Mouse (Mus musculus): ENCODE data around the gene Krt42. TPM values are rescaled to one million over a fixed set of nuclear protein-coding genes. Genes with fewer than 3 reads are reported as not detected.

Krt42 gene
- polyA plus RNA-seq, 1 experiment from 2014 or later = 0.25 TPM

GRCm38 (mm10) chr11:100298274-100299036, 28.8 kb upstream of the Krt42 start:
- Histone ChIP-seq H3K4me1 (peaks cover 8% of the 10 kb centered on the region), H3K36me3 (no peaks in the 10 kb centered on the region), H3K4me2 (replicated peaks) (peak overlapping the region; percentile 10; the same call in 1 of the 2 replicates), H3K4me3 (replicated peaks) (no peak overlapping the region), H3K27me3 (no peaks in the 10 kb centered on the region; the same call in 1 of the 2 replicates), H3K27ac (replicated peaks) (no peak overlapping the region), H3K9ac (no peak overlapping the region), H3K9me3 (replicated peaks) (no peaks in the 10 kb centered on the region)
- ATAC-seq (ENCODE audit: insufficient number of reproducible peaks, low FRiP score, low TSS enrichment, low read depth) = no peak
- 19% methylated on average over 18 of the region's 18 CpGs for WGBS

DNA sequence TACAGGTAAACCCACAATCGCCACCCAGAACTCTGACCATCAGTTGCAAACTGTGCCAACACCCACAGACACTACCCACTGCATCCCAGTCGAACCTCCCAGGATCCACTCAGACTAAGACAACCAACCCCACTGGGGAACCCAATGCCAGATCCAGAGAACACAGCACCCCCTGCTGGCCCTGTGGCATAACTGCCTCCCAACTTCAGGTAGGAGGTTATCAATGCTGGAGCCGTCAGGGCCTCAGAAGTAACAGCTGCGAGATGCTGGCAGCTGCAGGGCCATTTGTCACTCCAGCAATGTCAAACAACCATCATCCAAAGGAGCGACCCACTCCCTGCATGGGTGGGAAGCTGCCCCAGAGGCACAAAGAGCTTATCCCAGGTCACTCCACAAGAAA, 28.1 kb upstream of the Krt42 start:
- no peaks in the 10 kb centered on the region; the same call in 1 of the 2 replicates for H3K27me3 ChIP-seq
- WGBS = 34% methylated on average over 5 of the region's 5 CpGs
- H3K9me3 ChIP-seq (replicated peaks) = no peaks in the 10 kb centered on the region
- no peak overlapping the region for H3K4me3 ChIP-seq (replicated peaks)
- H3K27ac ChIP-seq (replicated peaks) = no peak overlapping the region
- no peak for ATAC-seq (ENCODE audit: insufficient number of reproducible peaks, low FRiP score, low TSS enrichment, low read depth)
- peak overlapping the region; percentile 10; the same call in 1 of the 2 replicates for H3K4me2 ChIP-seq (replicated peaks)
- H3K9ac ChIP-seq = no peak overlapping the region
- H3K36me3 ChIP-seq = no peaks in the 10 kb centered on the region
- peaks cover 8% of the 10 kb centered on the region for H3K4me1 ChIP-seq

- 3% methylated on average over 10 of the region's 10 CpGs for WGBS
- ATAC-seq (ENCODE audit: insufficient number of reproducible peaks, low FRiP score, low TSS enrichment, low read depth) = no peak
Observed at GRCm38 (mm10) chr11:100295308-100295707, 25.6 kb upstream of the Krt42 start.

DNA sequence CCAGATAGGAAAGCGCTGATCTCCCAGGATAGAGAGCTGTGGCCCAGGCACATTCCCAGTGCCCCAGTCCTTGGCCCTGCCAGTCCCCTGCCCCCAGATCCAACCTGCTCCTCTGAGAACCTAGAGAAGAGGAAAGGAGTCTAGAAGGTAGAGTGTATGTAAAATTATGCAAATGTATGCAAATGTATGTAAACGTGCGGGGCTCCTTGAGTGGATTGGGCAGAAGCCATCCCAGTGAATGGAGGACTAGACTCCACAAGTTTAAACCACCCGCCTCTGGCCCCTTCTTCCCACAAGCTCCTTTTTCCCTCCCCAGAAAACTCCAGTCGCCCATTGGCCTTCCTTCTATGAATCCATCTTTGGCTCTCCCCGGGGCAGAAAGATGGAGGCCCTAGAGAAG, 23.2 kb upstream of the Krt42 start:
- no peaks in the 10 kb centered on the region for H3K36me3 ChIP-seq
- 62% methylated on average over 6 of the region's 6 CpGs for WGBS
- H3K4me1 ChIP-seq = peaks cover 37% of the 10 kb centered on the region
- no peak overlapping the region for H3K4me2 ChIP-seq (replicated peaks)
- H3K27ac ChIP-seq (replicated peaks) = no peak overlapping the region
- no peak overlapping the region for H3K9ac ChIP-seq
- no peaks in the 10 kb centered on the region for H3K9me3 ChIP-seq (replicated peaks)
- no peaks in the 10 kb centered on the region; the same call in 1 of the 2 replicates for H3K27me3 ChIP-seq
- no peak overlapping the region for H3K4me3 ChIP-seq (replicated peaks)
- no peak for ATAC-seq (ENCODE audit: insufficient number of reproducible peaks, low FRiP score, low TSS enrichment, low read depth)

More at GRCm38 (mm10) chr11:100295308-100295707, 25.6 kb upstream of the Krt42 start:
- H3K4me2 ChIP-seq (replicated peaks) = no peak overlapping the region
- peaks cover 19% of the 10 kb centered on the region for H3K4me1 ChIP-seq
- no peaks in the 10 kb centered on the region; the same call in 1 of the 2 replicates for H3K27me3 ChIP-seq
- no peak overlapping the region for H3K9ac ChIP-seq
- no peak overlapping the region for H3K4me3 ChIP-seq (replicated peaks)
- H3K27ac ChIP-seq (replicated peaks) = no peak overlapping the region
- no peaks in the 10 kb centered on the region for H3K9me3 ChIP-seq (replicated peaks)
- H3K36me3 ChIP-seq = no peaks in the 10 kb centered on the region

DNA sequence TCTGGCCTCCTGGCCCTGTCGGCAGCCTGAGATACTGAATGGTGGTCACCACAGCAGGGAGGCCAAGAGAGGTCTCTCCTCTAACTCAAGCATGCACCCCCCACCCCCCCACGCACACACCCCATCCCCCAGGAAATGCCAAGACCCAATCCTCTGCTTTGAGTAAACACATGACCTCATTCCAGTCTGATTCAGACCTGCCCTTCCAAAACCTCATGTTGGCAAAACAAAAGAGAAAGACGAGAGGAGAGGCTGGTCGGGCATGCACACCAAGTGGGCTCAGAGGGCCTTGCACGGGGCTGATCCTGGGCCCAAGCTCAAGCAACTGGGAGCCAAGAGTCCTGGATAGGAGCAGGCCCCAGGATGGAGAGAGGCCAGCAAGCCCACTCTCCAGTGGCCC, 20.6 kb upstream of the Krt42 start:
- H3K27ac ChIP-seq (replicated peaks) = peak overlapping the region; percentile 88
- H3K4me3 ChIP-seq (replicated peaks) = no peak overlapping the region
- no peak overlapping the region for H3K4me2 ChIP-seq (replicated peaks)
- WGBS = 35% methylated on average over 5 of the region's 5 CpGs
- no peaks in the 10 kb centered on the region for H3K27me3 ChIP-seq
- peaks cover 44% of the 10 kb centered on the region for H3K4me1 ChIP-seq
- no peak overlapping the region for H3K9ac ChIP-seq
- no peak for ATAC-seq (ENCODE audit: insufficient number of reproducible peaks, low FRiP score, low TSS enrichment, low read depth)
- H3K9me3 ChIP-seq (replicated peaks) = no peaks in the 10 kb centered on the region
- H3K36me3 ChIP-seq = no peaks in the 10 kb centered on the region

GRCm38 (mm10) chr11:100288942-100289341, 19.3 kb upstream of the Krt42 start:
- Histone ChIP-seq H3K27me3 (no peaks in the 10 kb centered on the region), H3K9me3 (replicated peaks) (no peaks in the 10 kb centered on the region), H3K9ac (no peak overlapping the region), H3K27ac (replicated peaks) (peak overlapping the region; percentile 93), H3K36me3 (no peaks in the 10 kb centered on the region), H3K4me1 (peaks cover 42% of the 10 kb centered on the region), H3K4me2 (replicated peaks) (no peak overlapping the region), H3K4me3 (replicated peaks) (no peak overlapping the region)
- 0 out of 2 replicates have a peak, but pooled peaks have one; percentile 13 for ATAC-seq (ENCODE audit: insufficient number of reproducible peaks, low FRiP score, low TSS enrichment, low read depth)
- 54% methylated on average over 6 of the region's 6 CpGs for WGBS

- Histone ChIP-seq H3K27me3 (no peaks in the 10 kb centered on the region), H3K9ac (no peak overlapping the region), H3K9me3 (replicated peaks) (no peaks in the 10 kb centered on the region), H3K4me3 (replicated peaks) (no peak overlapping the region), H3K27ac (replicated peaks) (peak overlapping the region; percentile 93), H3K4me2 (replicated peaks) (no peak overlapping the region), H3K36me3 (no peaks in the 10 kb centered on the region), H3K4me1 (peaks cover 42% of the 10 kb centered on the region)
- 35% methylated on average over 10 of the region's 10 CpGs for WGBS
- ATAC-seq (ENCODE audit: insufficient number of reproducible peaks, low FRiP score, low TSS enrichment, low read depth) = peak; percentile 84
Observed at GRCm38 (mm10) chr11:100287024-100287423, 17.4 kb upstream of the Krt42 start.

DNA sequence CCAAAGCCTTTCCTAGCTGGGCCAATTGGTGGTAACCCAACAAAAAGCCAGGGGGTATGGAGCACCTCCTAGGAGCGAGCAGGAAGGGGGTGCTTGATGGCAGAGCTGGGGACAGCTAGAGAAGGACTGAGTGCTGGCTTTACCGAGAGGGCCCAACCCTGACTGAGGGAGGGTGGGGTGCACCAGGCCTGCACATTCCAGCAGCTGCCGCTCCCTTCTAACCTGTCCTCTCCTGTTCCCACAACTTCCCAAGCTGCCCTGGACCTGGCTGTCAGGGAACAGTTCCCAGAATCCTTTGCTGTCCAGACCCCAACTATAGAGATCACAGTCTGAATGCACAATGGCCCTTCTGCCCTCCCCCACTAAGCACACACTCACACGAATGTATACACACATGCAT, 15.3 kb upstream of the Krt42 start:
- Histone ChIP-seq H3K9ac (no peak overlapping the region), H3K4me2 (replicated peaks) (no peak overlapping the region), H3K4me3 (replicated peaks) (no peak overlapping the region), H3K4me1 (peaks cover 28% of the 10 kb centered on the region), H3K27ac (replicated peaks) (peak overlapping the region; percentile 93), H3K27me3 (no peaks in the 10 kb centered on the region), H3K36me3 (no peaks in the 10 kb centered on the region), H3K9me3 (replicated peaks) (no peaks in the 10 kb centered on the region)
- ATAC-seq (ENCODE audit: insufficient number of reproducible peaks, low FRiP score, low TSS enrichment, low read depth) = no peak
- 73% methylated on average over 4 of the region's 4 CpGs for WGBS

GRCm38 (mm10) chr11:100282549-100282948, 12.9 kb upstream of the Krt42 start:
- no peak overlapping the region for H3K27ac ChIP-seq (replicated peaks)
- no peak for ATAC-seq (ENCODE audit: insufficient number of reproducible peaks, low FRiP score, low TSS enrichment, low read depth)
- H3K4me1 ChIP-seq = peaks cover 10% of the 10 kb centered on the region
- no peak overlapping the region for H3K4me2 ChIP-seq (replicated peaks)
- no peak overlapping the region for H3K4me3 ChIP-seq (replicated peaks)
- no peak overlapping the region for H3K9ac ChIP-seq
- no peaks in the 10 kb centered on the region for H3K27me3 ChIP-seq
- WGBS = 26% methylated on average over 10 of the region's 10 CpGs
- no peaks in the 10 kb centered on the region for H3K36me3 ChIP-seq
- no peaks in the 10 kb centered on the region for H3K9me3 ChIP-seq (replicated peaks)

- Histone ChIP-seq H3K9me3 (replicated peaks) (no peaks in the 10 kb centered on the region), H3K27ac (replicated peaks) (no peak overlapping the region), H3K4me2 (replicated peaks) (no peak overlapping the region), H3K4me3 (replicated peaks) (no peak overlapping the region), H3K36me3 (no peaks in the 10 kb centered on the region), H3K9ac (no peak overlapping the region), H3K4me1 (peaks cover 4% of the 10 kb centered on the region; the same call in 1 of the 2 replicates), H3K27me3 (no peaks in the 10 kb centered on the region)
- no peak for ATAC-seq (ENCODE audit: insufficient number of reproducible peaks, low FRiP score, low TSS enrichment, low read depth)
- WGBS = 21% methylated on average over 11 of the region's 11 CpGs
Observed at GRCm38 (mm10) chr11:100281596-100282544, 12.2 kb upstream of the Krt42 start.

DNA sequence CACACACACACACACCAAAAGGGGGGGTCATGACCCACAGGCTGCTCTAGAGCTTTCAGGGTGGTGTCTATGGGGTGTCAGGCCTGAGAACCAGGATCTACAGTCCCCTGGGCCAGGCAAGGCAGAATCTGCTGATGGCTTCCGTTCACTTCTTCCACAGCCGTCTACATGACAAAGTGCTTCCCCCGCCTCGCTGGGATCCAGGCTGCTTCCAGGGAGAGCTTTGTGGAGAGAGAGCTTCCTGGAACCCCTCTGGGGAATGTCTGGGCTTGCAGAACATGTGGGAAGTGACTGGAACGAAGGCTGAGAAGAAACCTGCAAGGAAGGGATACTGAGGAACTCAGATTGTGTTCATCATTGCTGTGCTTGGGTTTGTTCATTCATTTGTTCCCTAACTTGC, 9.1 kb upstream of the Krt42 start:
- no peak for ATAC-seq (ENCODE audit: insufficient number of reproducible peaks, low FRiP score, low TSS enrichment, low read depth)
- Histone ChIP-seq H3K4me1 (peaks cover 4% of the 10 kb centered on the region; the same call in 1 of the 2 replicates), H3K27ac (replicated peaks) (no peak overlapping the region), H3K9ac (no peak overlapping the region), H3K4me2 (replicated peaks) (no peak overlapping the region), H3K9me3 (replicated peaks) (no peaks in the 10 kb centered on the region), H3K36me3 (no peaks in the 10 kb centered on the region), H3K27me3 (no peaks in the 10 kb centered on the region), H3K4me3 (replicated peaks) (no peak overlapping the region)
- WGBS = 47% methylated on average over 5 of the region's 5 CpGs

Measured in embryonic facial prominence, embryonic 15.5 days (tissue).